Comparison of ENCODE assay signal across 10 mouse cellular contexts in genomic region chr3:138783859-138784640, GRCm38 (mm10). TPM values are rescaled to one million over a fixed set of nuclear protein-coding genes. Genes with fewer than 3 reads are reported as not detected.
DNase-seq lines count a peak whose midpoint lies in the region; ATAC-seq lines count a peak whose summit lies in the region.
"Had no signal": no experiment of that assay in that cellular context is flagged by ENCODE, and none has a peak within 500 bp of the region (broad histone marks: within the 10 kb centered on the region; RNA-seq: fewer than 3 reads in every experiment).

No protein-coding gene starts in this region.

- peak; percentile 9 for DNase-seq in gastrocnemius, adult 18-20 months (ENCODE audit: low spot score)
- no peak for DNase-seq in gastrocnemius, postnatal 36 days
- DNase-seq in retina, postnatal 1 day = peak; percentile 49
- DNase-seq in retina, embryonic 14.5 days (ENCODE audit: low spot score) = no peak
- DNase-seq in gastrocnemius, postnatal 25 days = peak; percentile 25
- DNase-seq in spleen, postnatal 4 days (ENCODE audit: low spot score in 2 of 2) = no peak
- DNase-seq: kidney, postnatal 14 days had no signal

- intact Hi-C loops in gastrocnemius, postnatal 36 days (cut with DNase I) = no loop called here

- H3K36me3 ChIP-seq in stomach, embryonic 16.5 days (ENCODE audit: control insufficient read depth, insufficient read depth, low read length) = no peaks in the 10 kb centered on the region
- no peaks in the 10 kb centered on the region for H3K36me3 ChIP-seq in liver, embryonic 12.5 days
- H3K36me3 ChIP-seq: limb, embryonic 15.5 days had no signal

- WGBS in stomach, embryonic 16.5 days = 77% methylated on average over 19 of the region's 19 CpGs
- WGBS in liver, embryonic 12.5 days (ENCODE audit: insufficient replicate concordance) = 76% methylated on average over 19 of the region's 19 CpGs

- ATAC-seq in stomach, embryonic 16.5 days (ENCODE audit: insufficient read depth, low FRiP score) = peak; percentile 28; the same call in 1 of the 2 replicates
- no peak for ATAC-seq in liver, embryonic 12.5 days

- H3K4me1 ChIP-seq in stomach, embryonic 16.5 days (ENCODE audit: control insufficient read depth, insufficient read depth, low read length) = peaks cover 27% of the 10 kb centered on the region
- H3K4me1 ChIP-seq in liver, embryonic 12.5 days = peaks cover 8% of the 10 kb centered on the region

- H3K4me2 ChIP-seq in stomach, embryonic 16.5 days (ENCODE audit: low read depth, low read length) = no peak overlapping the region
- H3K4me2 ChIP-seq in liver, embryonic 12.5 days = no peak overlapping the region
- H3K4me2 ChIP-seq: limb, embryonic 15.5 days had no signal

- no peak overlapping the region for H3K27ac ChIP-seq in stomach, embryonic 16.5 days (ENCODE audit: low read length)
- H3K27ac ChIP-seq in liver, embryonic 12.5 days = no peak overlapping the region
- H3K27ac ChIP-seq: limb, embryonic 15.5 days had no signal

- H3K27me3 ChIP-seq in stomach, embryonic 16.5 days (ENCODE audit: control insufficient read depth, insufficient read depth, low read length) = no peaks in the 10 kb centered on the region
- H3K27me3 ChIP-seq in liver, embryonic 12.5 days (replicated peaks) = no peaks in the 10 kb centered on the region
- H3K27me3 ChIP-seq: limb, embryonic 15.5 days had no signal

- H3K4me3 ChIP-seq in stomach, embryonic 16.5 days (replicated peaks; ENCODE audit: low read length) = no peak overlapping the region
- no peak overlapping the region for H3K4me3 ChIP-seq in liver, embryonic 12.5 days
- H3K4me3 ChIP-seq: limb, embryonic 15.5 days had no signal

- no peak overlapping the region for H3K9ac ChIP-seq in stomach, embryonic 16.5 days (ENCODE audit: low read length)
- no peak overlapping the region for H3K9ac ChIP-seq in liver, embryonic 12.5 days
- H3K9ac ChIP-seq: limb, embryonic 15.5 days had no signal

- H3K9me3 ChIP-seq in stomach, embryonic 16.5 days (replicated peaks; ENCODE audit: control insufficient read depth, low read length) = no peaks in the 10 kb centered on the region
- no peaks in the 10 kb centered on the region for H3K9me3 ChIP-seq in liver, embryonic 12.5 days (replicated peaks)
- H3K9me3 ChIP-seq: limb, embryonic 15.5 days had no signal

RNA-seq across cellular contexts. Expression of gene Tspan5, which starts 42.1 kb away (rescaled TPM):
- total RNA-seq in gastrocnemius, adult 18-20 months (2021) = 1 to 10 TPM; 2.1 to 2.2 TPM
- total RNA-seq in gastrocnemius, postnatal 36 days (2021) = 1 to 10 TPM; 3.0 to 4.8 TPM
- total RNA-seq in gastrocnemius, postnatal 25 days (2021) = 1 to 10 TPM; 4.9 to 6.6 TPM
- 31.1 and 33.7 TPM in 2 replicates for polyA plus RNA-seq in stomach, embryonic 16.5 days (2015; fragmentation: Nextera tagmentation; extraction: Ambion mirVana)
- polyA plus RNA-seq in liver, embryonic 12.5 days (2016; fragmentation: Nextera tagmentation; extraction: Ambion mirVana) = 7.1 TPM in 2 replicates

Comparison
In these comparisons a context has a peak if more than half of its experiments do, and no peak if none do; other contexts are left out.
1. DNase-seq: peak in gastrocnemius, adult 18-20 months (single experiment), retina, postnatal 1 day (single experiment) and gastrocnemius, postnatal 25 days (single experiment); none in gastrocnemius, postnatal 36 days (0 of 2), retina, embryonic 14.5 days (single experiment) and spleen, postnatal 4 days (0 of 2).